Mouse (Mus musculus) olfactory bulb, adult 2 months (tissue): ENCODE data around the gene Rasa2. TPM values are rescaled to one million over a fixed set of nuclear protein-coding genes. Genes with fewer than 3 reads are reported as not detected.
"Not testable (repeated sequence)": the region's sequence is repeated elsewhere in the genome, so short reads cannot be mapped to it uniquely, and the experiment has no call there.

ENCODE experiments used
- H3K27ac ChIP-seq: fragments of 200-500 bp; 2 replicates; pipeline ENCODE4 v1.5.1; 2012; ENCODE audit warnings: low read depth, low read length; ENCODE audit not compliant: insufficient read depth
- H3K4me1 ChIP-seq: fragments of 200-500 bp; 2 replicates; pipeline ENCODE4 v1.6.1; 2012; ENCODE audit warnings: low read length; ENCODE audit not compliant: control insufficient read depth, insufficient read depth
- H3K4me3 ChIP-seq: fragments of 200-500 bp; 2 replicates; pipeline ENCODE4 v1.5.1; 2012; ENCODE audit warnings: mild to moderate bottlenecking, low read depth, low read length, moderate library complexity; ENCODE audit not compliant: insufficient read depth
- CTCF ChIP-seq: fragments of 200-500 bp; IDR thresholded peaks from 2 replicates; pipeline ENCODE4 v1.5.1; 2012; ENCODE audit warnings: low read depth, mild to moderate bottlenecking, low read length, moderate library complexity; ENCODE audit not compliant: insufficient read depth
- POLR2A ChIP-seq: fragments of 200-500 bp; IDR thresholded peaks from 2 replicates; pipeline ENCODE4 v1.6.1; 2012; ENCODE audit warnings: mild to moderate bottlenecking, low read depth, low read length, moderate library complexity; ENCODE audit not compliant: insufficient read depth
- WGBS: fragments of 180-500 bp; shearing (Covaris S2); methylation state at CpG from one replicate; pipeline ENCODE4 v1.1.7; 2018; 5-methylcytosine and 5-hydroxymethylcytosine counted together
- polyA plus RNA-seq: library from polyadenylated mRNA; stranded (reverse); fragments of >200 nt; gene quantifications from 2 replicates; pipeline ENCODE4 v1.2.4, GENCODE M21; 2012; ENCODE audit warnings: low replicate concordance; ENCODE audit not compliant: missing spikeins, insufficient read depth, insufficient read length

The Rasa2 gene
- polyA plus RNA-seq, 1 experiment = not detected

DNA sequence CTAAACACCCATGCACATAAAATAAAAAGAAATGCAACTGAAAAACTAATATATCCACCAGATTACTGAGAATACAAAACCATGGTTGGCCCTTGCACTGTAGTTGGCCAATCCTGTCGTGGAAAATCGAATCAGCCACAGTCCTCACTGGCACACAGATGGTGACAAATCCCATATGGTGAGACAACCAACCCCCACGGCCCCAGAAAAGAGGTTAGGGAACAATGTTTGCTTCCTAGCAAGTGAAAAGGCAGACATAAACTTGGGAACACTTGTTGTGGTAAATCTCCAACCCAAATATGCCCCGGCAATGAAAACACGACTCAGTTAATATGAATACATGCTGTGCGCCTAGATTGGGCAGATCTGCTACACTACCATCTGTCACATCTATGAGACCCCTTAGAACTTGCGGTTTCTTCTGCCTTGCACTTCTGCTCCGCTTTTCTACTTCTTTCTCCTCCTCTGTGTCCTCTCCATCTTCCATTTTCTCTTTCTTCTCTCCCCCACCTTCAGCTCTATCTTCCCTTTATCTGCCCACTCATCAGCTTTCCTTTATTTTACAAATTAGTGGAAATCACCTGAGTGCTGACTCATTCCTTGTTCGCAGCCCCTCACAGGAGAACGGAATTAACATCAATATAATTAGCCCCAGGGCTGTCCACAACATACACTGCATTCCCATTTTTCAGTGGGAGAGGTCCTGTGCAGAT lies 101.3 kb downstream of the Rasa2 start:
- H3K27ac ChIP-seq = no peak overlapping the region
- TF ChIP-seq POLR2A = no peak
- TF ChIP-seq CTCF = no peak
- H3K4me3 ChIP-seq = no peak overlapping the region
- WGBS = 71% methylated on average over 10 of the region's 10 CpGs
- peaks cover 2% of the 10 kb centered on the region; the same call in 1 of the 2 replicates for H3K4me1 ChIP-seq

GRCm38 (mm10) chr9:96526011-96526410 lies 105.4 kb downstream of the Rasa2 start:
- TF ChIP-seq CTCF (no peak), POLR2A (no peak)
- Histone ChIP-seq H3K4me1 (peaks cover 2% of the 10 kb centered on the region; the same call in 1 of the 2 replicates), H3K4me3 (no peak overlapping the region), H3K27ac (no peak overlapping the region)
- WGBS = 93% methylated on average over 4 of the region's 4 CpGs

GRCm38 (mm10) chr9:96524972-96525506 lies 106.4 kb downstream of the Rasa2 start, which contains the start of gene Gm28729:
Gene Gm28729, minus strand, starts transcription at chr9:96525264.
- H3K27ac ChIP-seq = no peak within 1 kb of the TSS
- TF ChIP-seq POLR2A (no peak), CTCF (no peak)
- no peak within 1 kb of the TSS for H3K4me3 ChIP-seq
- no peaks in the 10 kb centered on the region; the same call in 1 of the 2 replicates for H3K4me1 ChIP-seq
- 62% methylated on average over 12 of the region's 12 CpGs for WGBS

DNA sequence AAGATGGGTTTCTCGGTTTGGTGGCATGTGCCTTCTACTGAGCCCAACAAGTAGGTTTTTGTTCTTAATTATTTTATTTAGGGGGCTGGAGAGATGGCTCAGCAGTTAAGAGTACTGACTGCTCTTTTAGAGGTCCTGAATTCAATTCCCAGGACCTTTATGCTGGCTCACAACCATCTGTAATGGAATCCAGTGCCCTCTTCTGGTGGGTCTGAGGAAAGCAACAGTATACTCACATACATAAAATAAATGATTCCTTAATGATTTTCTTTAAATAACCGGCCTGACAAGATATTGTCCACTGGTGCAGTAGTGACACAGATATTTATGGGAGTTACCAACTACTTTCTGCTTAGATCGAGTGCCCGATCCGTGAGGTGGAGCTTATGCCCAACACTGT lies 108.3 kb downstream of the Rasa2 start:
- Histone ChIP-seq H3K4me3 (no peak overlapping the region), H3K27ac (no peak overlapping the region), H3K4me1 (no peaks in the 10 kb centered on the region; the same call in 1 of the 2 replicates)
- 91% methylated on average over 5 of the region's 5 CpGs for WGBS
- TF ChIP-seq CTCF (no peak), POLR2A (no peak)

GRCm38 (mm10) chr9:96521574-96521973 lies 109.8 kb downstream of the Rasa2 start:
- 88% methylated on average over 2 of the region's 2 CpGs for WGBS

GRCm38 (mm10) chr9:96517429-96517828 lies 114.0 kb downstream of the Rasa2 start:
- no peak for TF ChIP-seq POLR2A
- TF ChIP-seq CTCF = no peak
- H3K4me3 ChIP-seq = no peak overlapping the region
- WGBS = 47% methylated on average over 4 of the region's 4 CpGs
- H3K27ac ChIP-seq = no peak overlapping the region
- no peaks in the 10 kb centered on the region for H3K4me1 ChIP-seq

More at GRCm38 (mm10) chr9:96521574-96521973, 109.8 kb downstream of the Rasa2 start:
- not testable (repeated sequence) for H3K27ac ChIP-seq, H3K4me3 ChIP-seq, H3K4me1 ChIP-seq

GRCm38 (mm10) chr9:96516806-96517205 lies 114.6 kb downstream of the Rasa2 start:
- TF ChIP-seq POLR2A (no peak), CTCF (no peak)
- 71% methylated on average over 3 of the region's 3 CpGs for WGBS
- Histone ChIP-seq H3K4me3 (no peak overlapping the region), H3K4me1 (no peaks in the 10 kb centered on the region), H3K27ac (no peak overlapping the region)

GRCm38 (mm10) chr9:96515737-96516136 lies 115.7 kb downstream of the Rasa2 start:
- Histone ChIP-seq H3K27ac (no peak overlapping the region), H3K4me3 (no peak overlapping the region), H3K4me1 (peaks cover 2% of the 10 kb centered on the region; the same call in 1 of the 2 replicates)
- TF ChIP-seq POLR2A (no peak), CTCF (no peak)
- WGBS = 82% methylated on average over 5 of the region's 5 CpGs

GRCm38 (mm10) chr9:96514278-96514677 lies 117.1 kb downstream of the Rasa2 start:
- WGBS = 83% methylated on average over 5 of the region's 5 CpGs
- Histone ChIP-seq H3K4me1 (peaks cover 2% of the 10 kb centered on the region; the same call in 1 of the 2 replicates), H3K4me3 (no peak overlapping the region), H3K27ac (no peak overlapping the region)
- TF ChIP-seq POLR2A (no peak), CTCF (no peak)

GRCm38 (mm10) chr9:96506011-96506498 lies 125.4 kb downstream of the Rasa2 start:
- TF ChIP-seq CTCF = no peak
- Histone ChIP-seq H3K27ac (no peak overlapping the region), H3K4me1 (peaks cover 6% of the 10 kb centered on the region), H3K4me3 (no peak overlapping the region)
- WGBS = 29% methylated on average over 10 of the region's 10 CpGs
